Mouse (Mus musculus) lung, postnatal 4 days (tissue): ENCODE results near the gene Eri3.

Experiments
- DNase-seq, 2 experiments: peaks; one replicate each; pipeline ENCODE4 v3.0.0; 2021

The Eri3 gene

DNA sequence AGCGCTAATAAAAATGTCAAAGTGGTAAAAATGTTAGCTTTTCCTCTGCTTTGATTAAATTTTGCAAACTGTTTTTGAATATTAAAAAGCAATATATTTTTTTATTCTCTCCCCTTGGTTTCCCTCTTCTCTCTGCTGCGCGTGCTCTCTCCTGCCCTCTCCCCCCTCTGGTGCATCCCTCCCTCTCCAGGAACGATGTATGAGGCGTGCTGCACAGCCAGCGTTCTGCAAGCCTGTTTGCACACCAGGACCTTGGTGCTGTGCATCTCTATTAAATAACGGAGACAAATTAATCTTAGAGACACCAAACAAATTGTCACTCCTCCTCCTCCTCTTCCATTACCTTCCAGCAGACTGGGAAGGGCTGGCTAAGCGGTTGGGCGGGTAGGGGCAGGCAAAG is 31.5 kb downstream of the Eri3 start:
- DNase-seq: no peak

DNA sequence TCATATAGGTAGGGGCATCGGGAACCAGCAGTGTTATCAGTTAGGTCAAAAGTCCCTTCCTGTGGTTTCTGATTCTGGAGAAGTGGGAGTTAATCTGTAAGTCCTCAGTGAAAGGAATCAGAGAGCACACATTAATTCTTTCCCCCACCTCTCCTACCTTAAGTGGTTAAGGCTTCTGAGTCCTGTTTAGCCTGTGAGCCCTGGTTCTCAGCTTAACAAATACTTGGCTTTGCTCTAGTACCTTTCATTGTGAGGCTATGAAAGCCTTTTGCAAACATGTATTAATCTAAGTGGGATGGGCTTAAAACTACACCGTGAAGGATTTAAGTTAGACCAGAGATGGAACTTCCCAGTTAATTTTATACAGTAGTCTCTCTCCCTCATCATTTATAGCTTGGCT is 35.8 kb downstream of the Eri3 start:
- DNase-seq: no peak

DNA sequence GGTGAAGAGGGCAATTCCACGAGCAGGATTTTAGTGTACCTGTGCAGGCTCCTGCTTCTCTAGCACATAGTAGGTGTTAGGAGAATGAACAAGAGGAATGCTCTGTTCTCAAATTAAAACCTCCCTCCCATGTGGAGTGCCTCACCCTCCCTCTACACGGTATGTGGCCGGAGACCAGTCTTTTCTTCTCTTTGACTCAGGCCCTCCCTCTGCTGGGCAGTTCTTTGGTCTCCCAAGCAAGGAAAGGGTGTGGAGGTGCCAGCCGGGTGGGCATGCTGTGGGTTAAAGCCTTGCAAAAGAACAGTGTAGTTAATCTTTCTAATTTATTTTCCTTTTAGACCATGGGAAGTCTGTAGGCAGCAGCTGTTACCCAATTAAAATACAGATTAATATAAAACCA is 37.3 kb downstream of the Eri3 start:
- peak in 1 of 2 experiments; percentile 22 for DNase-seq

DNA sequence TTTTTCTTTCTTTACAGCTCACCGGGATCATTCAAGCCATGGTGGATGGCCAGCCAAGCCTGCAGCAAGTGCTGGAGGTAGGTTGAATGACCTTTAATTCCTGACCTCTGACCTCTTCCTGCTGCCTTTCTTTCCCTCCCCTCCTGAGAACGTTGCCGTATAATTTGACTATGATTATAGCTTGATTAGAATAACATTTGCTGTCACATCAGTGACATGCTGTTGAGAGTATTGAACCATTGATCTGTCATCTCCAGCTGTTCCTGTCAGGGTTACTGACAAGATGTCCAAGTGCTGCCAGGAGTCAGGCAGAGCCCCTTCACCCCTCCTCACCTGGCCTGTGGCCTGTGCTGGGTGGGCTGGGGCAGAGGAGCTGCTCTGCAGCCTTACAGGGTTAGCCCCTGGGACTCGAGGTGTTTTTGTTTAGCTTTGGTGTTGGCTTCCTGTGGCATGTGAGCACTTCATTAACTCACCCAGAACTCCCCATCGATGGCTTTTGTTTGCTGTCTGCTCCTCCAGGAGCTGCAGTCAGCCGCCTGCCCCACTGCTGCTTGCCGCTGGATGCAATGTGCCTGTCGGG is 39.0 kb downstream of the Eri3 start:
- DNase-seq: no peak

DNA sequence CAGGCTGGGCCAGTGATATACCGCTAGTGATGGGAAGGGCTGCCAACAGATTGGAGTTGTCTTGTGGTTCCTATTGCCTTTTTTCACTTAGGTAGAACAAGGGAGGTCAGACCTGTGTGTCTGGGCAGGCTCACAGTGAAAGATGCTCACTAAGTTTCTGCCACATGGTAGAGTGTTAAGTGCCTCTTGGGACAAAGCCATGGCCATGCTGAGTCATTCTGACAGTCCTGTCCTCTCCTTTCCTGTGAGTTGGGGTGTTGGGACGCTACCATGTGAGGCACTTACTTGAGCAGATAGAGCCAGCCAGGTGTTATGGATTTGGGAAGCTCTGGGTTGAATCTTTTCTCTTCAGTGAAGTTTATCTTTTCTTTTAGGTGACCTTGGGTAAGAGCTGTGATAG is 40.6 kb downstream of the Eri3 start:
- DNase-seq: no peak

DNA sequence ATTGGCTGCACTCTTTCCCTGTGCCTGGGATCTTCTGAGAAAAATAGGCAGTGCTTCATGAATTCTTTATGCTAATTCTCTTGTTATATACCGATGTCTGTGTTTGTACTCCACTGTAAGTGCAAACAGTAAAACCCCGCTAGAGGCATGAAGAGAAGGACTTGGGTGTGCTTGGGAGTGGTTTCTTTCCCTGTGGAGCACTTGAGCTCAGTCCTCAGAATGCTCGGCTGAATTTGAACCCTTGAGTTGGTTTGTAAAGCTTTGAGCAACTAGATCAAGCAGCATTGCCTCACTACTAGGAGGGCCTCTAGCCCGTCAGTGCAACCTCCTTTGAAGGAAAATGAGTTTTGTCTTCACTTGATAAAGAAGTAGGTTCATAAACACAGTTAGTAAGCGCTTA is 42.0 kb downstream of the Eri3 start:
- DNase-seq: no peak

DNA sequence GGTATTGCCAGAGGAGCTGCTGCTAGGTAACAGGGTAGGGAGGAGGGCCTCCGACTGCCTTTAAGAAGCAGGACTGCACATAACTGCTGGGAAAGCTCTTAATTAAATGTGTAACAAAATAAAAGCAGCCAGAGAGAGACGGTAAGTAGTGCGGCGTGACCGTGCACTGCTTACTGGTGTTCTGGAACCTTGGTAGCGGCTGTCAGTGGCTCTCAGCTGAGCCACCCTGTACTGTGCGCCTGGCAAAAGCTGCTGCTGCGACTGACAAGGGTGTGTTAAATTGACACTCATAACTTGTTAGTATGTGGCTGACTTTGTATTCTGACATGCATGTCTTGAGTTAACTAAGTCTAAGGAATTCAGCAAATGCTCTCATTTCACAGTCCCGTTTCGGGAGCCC is 45.1 kb downstream of the Eri3 start:
- DNase-seq: no peak

DNA sequence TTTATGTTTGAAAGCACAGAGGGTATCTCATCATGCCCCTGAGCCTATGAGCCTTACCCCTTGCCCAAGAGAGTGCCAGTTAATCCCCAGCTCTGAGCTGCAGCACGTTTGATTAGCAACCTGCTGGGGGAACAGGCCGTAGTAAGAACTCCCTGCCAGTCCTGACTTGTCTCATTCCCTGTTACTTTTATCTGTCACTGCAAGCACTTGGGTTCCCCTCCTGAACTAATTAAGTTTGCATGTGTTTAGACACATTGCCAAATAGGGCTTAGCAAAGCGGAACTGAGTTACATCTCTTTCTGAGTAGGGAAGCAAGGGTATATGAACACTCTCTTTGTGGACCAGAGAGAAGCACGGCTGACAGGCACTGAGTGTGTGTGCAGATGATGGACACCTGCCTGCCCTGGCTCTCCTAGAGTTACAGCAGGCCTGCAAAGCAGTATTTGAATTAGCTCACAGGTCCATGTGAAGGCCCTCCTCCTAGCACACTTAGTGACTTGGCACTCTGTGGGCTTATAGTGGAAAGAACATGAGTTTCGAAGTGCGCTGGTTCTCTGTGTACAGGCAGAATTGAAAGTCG is 49.9 kb downstream of the Eri3 start:
- DNase-seq: no peak

DNA sequence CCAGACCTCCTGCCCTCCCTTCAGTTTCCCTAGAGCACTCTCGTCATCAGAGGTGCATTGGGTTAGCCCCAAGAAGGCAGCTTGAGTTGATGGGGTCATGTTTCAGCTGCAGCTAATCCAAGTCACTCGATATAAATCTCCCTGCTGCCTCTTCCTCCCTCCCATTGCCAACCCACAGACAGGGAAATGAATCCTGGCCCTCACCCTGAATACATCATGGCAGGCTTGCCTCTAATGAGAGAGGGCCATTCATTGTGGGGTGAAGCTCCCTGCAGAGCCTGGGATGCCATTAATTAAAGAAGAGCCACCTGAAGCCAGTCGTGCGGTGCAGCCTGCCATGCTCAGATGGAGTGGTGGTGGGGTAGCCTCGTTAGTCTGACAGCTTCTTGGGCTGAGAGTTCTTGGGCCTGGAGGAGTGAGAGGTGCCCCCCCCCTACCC is 51.2 kb downstream of the Eri3 start:
- no peak for DNase-seq

DNA sequence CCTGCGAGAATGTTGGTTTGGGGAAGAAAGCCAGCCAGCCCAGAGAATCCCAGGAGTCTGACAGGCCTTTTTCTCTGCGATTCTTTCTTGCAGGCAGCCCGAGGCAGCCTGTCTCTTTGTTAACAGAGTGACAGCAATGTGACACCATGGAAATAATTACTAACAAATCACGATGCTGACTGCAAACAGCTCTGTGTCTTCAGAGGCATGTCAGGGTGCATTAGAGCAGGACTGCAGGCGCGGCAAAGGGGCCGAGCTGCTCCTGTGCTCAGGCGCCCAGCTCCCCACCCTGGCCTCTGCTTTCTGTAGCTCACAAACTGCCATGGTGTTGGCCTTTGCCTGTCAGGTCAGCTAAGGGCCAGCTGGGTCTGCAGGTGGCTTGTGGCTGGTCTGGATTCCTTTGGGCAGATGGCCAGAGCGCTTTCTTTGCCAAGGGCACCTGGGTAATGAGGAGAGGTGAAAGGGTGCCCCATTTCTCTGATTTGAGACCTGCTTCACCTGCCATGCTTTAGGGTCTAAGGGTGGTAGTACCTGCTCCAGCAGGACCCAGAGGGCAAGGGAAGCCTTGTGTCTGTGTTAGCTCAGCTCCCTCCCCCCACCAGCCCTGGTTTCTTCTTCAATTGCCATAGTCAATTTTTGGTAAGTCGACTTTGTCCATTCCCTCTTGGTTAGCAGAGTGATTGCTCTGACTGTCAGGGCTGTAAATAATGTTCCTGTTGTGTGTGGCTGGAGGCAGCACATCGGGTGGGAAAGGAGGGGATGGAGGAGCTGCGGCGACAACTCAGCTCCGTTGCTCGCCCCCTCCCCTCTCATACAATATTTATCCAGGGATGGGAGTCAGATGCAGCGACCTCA is 55.2 kb downstream of the Eri3 start:
- no peak for DNase-seq

DNA sequence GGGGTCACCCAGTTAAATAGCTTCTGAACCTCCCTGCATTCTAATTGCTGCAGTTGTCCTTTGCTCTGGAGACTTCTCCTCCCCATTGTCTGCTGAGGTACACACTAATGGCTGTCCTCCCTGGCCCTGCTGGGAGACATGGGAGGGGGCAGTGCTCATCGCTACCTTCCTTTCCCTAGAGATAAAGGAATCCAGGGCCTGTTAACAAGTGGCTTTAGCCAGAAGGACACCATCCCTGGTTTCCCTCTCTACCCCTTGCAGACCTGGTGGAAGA is 55.7 kb downstream of the Eri3 start:
- no peak for DNase-seq

DNA sequence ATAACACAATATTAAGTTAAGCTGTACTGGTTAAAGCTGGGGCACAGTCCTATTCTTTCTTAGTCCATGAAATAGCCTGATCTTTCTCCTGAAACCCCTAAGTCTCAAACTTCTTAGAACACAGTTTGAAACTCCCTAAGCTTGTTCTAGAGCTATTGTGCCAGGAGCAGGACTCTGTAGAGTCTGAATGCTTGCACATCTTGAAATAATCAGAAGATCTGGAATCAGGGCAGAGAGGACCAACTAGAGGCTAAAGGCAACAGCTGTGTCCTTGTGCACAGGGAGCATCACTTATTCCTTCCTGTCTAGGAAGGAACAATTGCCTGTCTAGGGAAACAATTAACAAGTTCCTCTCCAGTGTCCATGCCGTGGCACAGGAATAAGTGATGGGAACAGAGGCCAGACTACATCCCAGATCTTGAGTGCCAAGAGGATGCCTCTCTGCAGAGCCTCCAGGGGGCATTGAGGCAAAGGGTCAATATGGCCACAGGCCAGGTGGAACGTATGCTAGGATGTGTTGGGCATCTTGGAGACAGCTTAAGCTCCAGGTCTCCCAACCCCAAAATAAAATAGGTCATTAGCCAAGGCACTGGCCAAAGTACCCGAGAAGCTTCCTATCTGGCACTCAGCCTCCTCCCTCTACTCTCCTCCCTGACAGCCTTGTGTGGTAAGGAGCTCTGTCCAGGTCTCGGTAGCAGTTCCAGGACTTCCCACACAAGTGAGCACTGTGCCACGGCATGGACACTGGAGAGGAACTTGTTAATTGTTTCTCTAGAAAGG is 56.9 kb downstream of the Eri3 start:
- no peak for DNase-seq

DNA sequence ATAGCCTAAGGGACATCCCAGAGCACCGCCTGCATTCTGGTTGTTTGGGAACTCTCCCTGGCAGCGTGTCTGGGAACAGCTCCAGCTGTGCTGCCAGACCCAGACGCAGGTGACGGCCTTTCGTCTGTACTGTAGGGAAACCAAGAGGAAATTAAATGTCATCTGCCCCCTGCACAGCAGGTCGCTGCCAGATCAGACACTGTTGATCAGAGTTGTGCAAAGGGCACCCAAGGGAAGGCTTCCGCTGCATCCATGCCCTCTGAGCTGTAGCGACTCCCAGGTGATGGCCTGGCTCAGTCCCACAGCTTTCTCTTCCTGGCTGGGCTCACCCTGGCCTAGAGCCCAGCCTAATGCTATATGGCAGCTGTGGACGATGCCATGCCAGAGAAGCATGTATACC is 58.1 kb downstream of the Eri3 start:
- peak in 1 of 2 experiments; percentile 25 for DNase-seq

DNA sequence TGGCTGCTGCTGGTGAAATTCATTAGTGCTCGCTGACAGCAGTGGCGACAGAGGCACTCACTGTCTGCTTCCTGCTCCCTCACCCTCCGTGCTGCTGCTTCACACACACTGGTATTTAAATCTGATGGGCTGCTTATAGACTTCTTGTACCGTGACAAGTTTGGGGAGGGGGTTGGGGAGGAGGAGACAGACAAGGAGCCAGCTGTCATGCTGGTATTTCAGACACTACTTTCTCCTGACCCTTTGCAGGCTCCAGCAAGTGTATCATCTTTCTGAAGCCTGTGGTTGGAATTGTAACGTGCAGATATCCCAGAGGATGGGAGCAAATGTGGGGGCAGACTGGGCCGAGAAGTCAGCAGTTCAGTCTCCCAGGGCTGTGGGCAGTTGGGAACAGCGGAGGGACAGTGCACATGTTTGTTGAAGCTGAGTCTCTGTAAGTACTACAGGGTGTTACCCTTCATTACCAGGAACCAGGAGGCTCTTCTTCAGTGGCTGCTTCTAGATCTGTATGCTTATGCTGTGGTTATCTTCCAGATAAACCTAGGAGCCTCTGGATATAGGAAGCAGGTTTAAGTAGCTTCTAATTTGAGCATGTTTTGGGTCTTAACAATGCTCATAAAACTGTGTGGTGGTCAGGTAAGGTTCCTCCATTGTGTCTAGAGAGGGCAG is 59.3 kb downstream of the Eri3 start:
- peak in 1 of 2 experiments; percentile 7 for DNase-seq

DNA sequence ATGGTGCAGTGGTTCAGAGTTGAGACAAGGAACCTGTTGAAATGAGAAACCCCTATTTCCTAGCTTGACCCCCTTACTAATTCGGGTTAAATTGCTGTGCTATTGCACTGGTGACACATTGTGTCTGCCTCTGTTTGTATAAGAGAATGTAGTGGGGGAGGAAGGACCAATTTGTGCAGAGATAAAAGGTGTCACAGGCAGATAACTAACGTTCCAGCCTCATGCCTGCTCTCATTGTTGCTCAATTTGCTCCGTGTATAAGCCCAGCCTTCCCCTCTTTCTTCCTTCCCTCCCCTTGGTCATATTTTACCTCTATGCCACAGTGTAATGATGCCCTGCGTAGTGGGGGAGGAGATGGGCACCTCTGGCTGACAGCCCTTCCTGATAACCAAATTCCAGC is 61.2 kb downstream of the Eri3 start:
- no peak for DNase-seq

DNA sequence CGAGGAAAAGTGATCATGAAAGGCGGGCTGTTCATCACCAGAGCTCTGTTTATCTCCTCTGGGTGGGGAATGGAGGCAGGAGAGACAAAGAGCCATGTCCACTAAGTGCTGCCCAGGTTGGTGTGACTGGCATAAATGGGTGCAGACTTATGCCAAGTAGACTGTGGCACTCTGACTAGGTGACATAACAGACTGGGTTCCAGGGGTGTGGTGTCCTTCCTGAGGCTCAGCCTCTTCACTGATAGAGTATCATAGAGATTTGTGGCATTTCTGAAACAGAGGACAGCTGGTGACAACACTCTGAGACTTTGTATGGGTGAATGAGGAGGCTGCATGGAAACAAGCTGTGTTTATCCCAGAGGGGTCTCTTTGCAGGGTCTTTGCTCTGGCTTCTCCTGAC is 61.6 kb downstream of the Eri3 start:
- DNase-seq: peak in 1 of 2 experiments; percentile 6

DNA sequence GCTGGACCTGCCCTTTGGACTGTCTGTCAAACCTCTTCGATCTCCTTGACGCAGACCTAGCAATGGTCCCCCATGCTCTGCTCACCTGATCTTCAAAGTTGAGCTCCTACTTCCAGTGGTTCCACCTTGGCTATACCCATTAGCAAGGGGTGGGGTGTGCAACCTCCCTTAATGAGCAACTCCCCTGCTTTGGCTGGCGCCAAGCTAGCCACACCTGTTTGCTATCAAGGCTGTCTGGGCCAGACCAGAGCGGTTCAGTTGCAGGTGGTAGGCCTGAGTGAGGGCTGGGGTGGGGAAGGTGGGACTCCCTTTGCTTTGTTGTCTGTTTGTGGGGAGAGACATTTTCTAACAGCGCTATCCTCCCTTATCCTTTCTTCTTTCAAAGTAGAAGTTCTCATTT is 62.5 kb downstream of the Eri3 start:
- DNase-seq: peak in 1 of 2 experiments; percentile 16

DNA sequence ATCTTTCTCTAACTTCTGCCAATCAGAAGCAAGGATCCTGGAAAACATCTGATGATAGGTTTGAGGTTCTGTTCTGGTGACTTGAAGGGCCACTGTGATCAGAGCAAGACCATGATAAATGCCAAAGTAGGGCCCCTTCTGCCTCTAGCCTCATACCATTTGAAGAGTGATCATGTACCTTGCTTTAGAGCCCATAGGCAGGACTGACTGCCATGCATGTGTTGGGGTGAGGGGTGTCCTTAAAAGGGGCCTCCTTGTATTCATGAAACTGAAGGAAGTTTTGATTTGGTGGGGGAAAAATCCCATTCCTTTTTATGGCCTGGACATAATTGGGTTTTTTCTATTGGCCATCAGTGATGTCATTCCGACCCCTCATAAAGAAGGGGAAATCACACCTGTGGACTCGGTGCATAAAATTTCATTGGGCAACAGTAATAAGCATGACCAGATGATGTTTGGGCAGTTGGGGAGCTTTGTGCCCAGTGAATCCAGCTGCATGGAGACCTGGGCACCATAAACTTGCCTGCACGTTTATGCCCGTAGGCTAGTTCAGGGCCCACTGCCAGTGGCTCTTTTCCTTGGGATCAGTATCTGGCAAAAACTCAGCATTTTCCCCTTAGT is 63.1 kb downstream of the Eri3 start:
- no peak for DNase-seq

DNA sequence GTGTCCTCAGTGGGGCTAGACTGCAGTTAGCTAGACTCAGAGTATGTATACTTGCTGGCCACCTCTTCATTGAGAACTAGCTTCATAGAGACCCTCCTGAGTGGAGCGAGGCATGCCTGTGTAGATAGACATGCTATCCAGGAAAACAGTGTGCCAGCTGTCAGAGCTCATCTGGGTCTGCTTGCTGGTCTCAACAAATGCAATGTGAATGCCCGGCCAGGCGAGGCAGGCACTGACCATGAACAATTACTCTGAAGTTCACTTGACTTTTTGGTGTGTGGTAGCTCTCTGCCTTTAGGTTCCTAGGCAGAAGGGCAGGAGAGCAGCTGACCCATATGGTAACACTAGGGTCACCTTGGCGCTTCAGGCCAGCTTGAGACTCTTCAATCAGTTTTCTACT is 66.4 kb downstream of the Eri3 start:
- no peak for DNase-seq

DNA sequence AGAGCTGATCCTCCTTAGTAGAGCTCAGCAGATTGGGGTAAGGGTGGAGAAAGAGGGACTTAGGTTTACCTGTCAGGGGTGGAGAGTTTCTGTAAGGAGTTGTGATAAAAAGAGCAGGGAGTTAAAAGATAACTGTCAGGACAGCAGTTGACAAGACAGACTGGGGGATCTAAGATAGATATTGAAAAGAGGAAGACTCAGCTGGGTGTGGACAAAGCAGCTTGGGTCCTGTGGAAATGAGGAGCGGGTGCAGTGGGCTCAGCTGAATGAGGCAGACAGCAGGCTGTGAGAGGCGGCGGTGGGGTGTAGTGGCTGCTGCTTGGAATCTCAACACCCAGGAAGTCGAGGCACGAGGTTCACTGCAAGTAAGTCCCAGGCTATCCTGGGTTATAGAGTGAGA is 72.1 kb downstream of the Eri3 start:
- no peak for DNase-seq

DNA sequence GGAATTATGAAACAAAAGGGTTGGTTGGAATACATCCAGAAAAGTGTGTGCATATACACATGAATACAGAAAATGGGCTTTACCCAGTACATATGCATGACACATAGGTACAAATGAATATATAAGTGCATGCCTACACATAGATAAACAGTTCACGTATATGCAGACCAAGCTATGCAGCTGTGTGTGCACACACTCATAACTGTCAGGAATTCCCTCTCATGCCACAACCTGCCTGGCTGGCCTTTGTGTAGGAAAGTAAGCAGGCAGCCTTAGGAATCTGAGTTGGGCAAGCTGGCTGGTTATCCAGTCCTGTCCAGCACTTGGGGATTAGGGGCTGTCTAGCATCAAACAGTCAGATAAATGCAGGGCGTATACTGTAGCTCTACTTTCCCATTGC is 72.9 kb downstream of the Eri3 start:
- no peak for DNase-seq

DNA sequence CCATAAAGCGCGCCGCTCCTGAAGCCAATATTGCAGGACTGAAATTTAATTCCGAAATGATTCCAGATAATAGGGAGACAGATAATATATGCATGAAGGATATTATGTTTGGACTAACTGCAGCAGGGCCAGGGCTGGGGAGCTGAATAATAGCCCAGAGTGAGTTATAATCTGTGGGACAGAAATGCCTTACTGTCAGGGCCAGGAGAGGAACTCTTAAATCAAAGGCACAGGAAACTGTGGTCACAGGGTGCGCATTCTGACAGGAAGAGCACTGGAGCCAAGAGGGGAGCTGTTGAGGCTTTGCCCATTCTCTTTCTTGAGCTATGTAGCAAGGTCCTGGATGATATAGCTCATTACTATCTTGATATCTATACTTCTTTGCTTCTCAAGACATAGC is 74.5 kb downstream of the Eri3 start:
- no peak for DNase-seq

DNA sequence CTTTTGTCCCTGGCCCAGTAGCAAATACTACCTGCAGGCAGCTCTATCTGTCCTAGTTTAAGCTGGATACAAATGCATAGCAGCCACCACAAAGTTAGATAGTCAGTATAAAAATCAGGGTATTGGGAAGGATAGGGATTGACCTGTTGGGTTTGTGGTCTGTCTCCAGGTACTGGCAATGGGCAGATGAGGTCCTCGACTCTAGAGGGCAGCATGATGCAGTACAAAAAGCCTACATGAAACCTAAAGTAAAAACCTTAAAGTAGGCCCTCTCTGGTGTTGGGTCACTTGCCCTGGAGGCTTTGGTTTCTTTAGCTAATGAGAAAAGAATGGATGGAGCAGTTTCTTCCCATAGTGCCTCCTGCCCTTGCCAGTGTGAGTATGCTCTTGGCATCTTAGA is 78.3 kb downstream of the Eri3 start:
- DNase-seq: no peak
